Mouse (Mus musculus) heart, embryonic 14.5 days (tissue): ENCODE results near the gene Ddx55. TPM values are rescaled to one million over a fixed set of nuclear protein-coding genes. Genes with fewer than 3 reads are reported as not detected.

Source experiments
- ATAC-seq: fragments of 200-750 bp; cut with Nextera tagmentation; 2 replicates; pipeline ENCODE4 v1.8.0; 2017; ENCODE audit warnings: low read depth, moderate TSS enrichment; ENCODE audit not compliant: insufficient number of reproducible peaks, insufficient read depth, low FRiP score
- H3K27ac ChIP-seq, 2 experiments: fragments of 200-500 bp in 1 of 2; fragments of 300-500 bp in 1 of 2; sonication (generic) in 1 of 2; replicated peaks in 1 of 2; 2 replicates each; pipeline ENCODE4 v1.5.1; 2012 to 2014; ENCODE audit warnings: low read depth in 2 of 2, low read length in 2 of 2, control low read depth in 1 of 2, mild to moderate bottlenecking in 1 of 2, mixed read lengths in 1 of 2; ENCODE audit not compliant: control insufficient read depth in 1 of 2, insufficient read depth in 1 of 2
- H3K27me3 ChIP-seq: fragments of 300-500 bp; sonication (generic); 2 replicates; pipeline ENCODE4 v1.6.1; 2014; ENCODE audit warnings: mild to moderate bottlenecking, low read length, control low read depth; ENCODE audit not compliant: control insufficient read depth, insufficient read depth
- H3K36me3 ChIP-seq: fragments of 300-500 bp; sonication (generic); 2 replicates; pipeline ENCODE4 v1.6.1; 2014; ENCODE audit warnings: mild to moderate bottlenecking, control low read depth, low read length, mixed read lengths; ENCODE audit not compliant: control insufficient read depth, insufficient read depth
- H3K4me1 ChIP-seq, 2 experiments: fragments of 200-500 bp in 1 of 2; fragments of 300-500 bp in 1 of 2; sonication (generic) in 1 of 2; 2 replicates each; pipeline ENCODE4 v1.6.1; 2012 to 2014; ENCODE audit warnings: low read length in 2 of 2, control low read depth in 1 of 2, mixed read lengths in 1 of 2; ENCODE audit not compliant: control insufficient read depth in 2 of 2, insufficient read depth in 2 of 2
- H3K4me2 ChIP-seq: fragments of 300-500 bp; sonication (generic); 2 replicates; pipeline ENCODE4 v1.6.1; 2014; ENCODE audit warnings: mild to moderate bottlenecking, low read length
- H3K4me3 ChIP-seq, 2 experiments: fragments of 200-500 bp in 1 of 2; fragments of 300-500 bp in 1 of 2; sonication (generic) in 1 of 2; 2 replicates each; pipeline ENCODE4 v1.5.1; 2012 to 2014; ENCODE audit warnings: low read length in 2 of 2, mild to moderate bottlenecking in 2 of 2, control low read depth in 1 of 2, low read depth in 1 of 2, moderate library complexity in 1 of 2; ENCODE audit not compliant: control insufficient read depth in 1 of 2, insufficient read depth in 1 of 2
- H3K9ac ChIP-seq: fragments of 300-500 bp; sonication (generic); 2 replicates; pipeline ENCODE4 v1.6.1; 2014; ENCODE audit warnings: mild to moderate bottlenecking, low read length
- H3K9me3 ChIP-seq: fragments of 300-500 bp; sonication (generic); 2 replicates; pipeline ENCODE4 v1.6.1; 2016; ENCODE audit warnings: low read length, control low read depth; ENCODE audit not compliant: control insufficient read depth
- WGBS: fragments of 180-500 bp; shearing (Covaris S2); extraction: QIAGEN DNeasy Blood & Tissue Kit; methylation state at CpG from one replicate; pipeline ENCODE4 v1.1.7; 2014; 5-methylcytosine and 5-hydroxymethylcytosine counted together
- polyA plus RNA-seq: library from polyadenylated mRNA; unstranded; fragments of >200 nt; fragmentation: Nextera tagmentation; extraction: Ambion mirVana; gene quantifications from 2 replicates; pipeline ENCODE4 v1.2.1, GENCODE M21; 2014

The Ddx55 gene
- polyA plus RNA-seq, 1 experiment from 2014 or later: 6.5 TPM

- no peaks in the 10 kb centered on the region for H3K9me3 ChIP-seq
- H3K9ac ChIP-seq: no peak overlapping the region
- H3K4me3 ChIP-seq: no peak overlapping the region
- H3K27me3 ChIP-seq: no peaks in the 10 kb centered on the region
- WGBS: 76% methylated on average over 10 of the region's 10 CpGs
- H3K27ac ChIP-seq: no peak overlapping the region
- H3K36me3 ChIP-seq: no peaks in the 10 kb centered on the region
- no peaks in the 10 kb centered on the region for H3K4me1 ChIP-seq
- no peak for ATAC-seq
- H3K4me2 ChIP-seq: no peak overlapping the region
These were observed 66.0 kb downstream of the Ddx55 start for GRCm38 (mm10) chr5:124618711-124619110.

Other genes starting within 250 kb of the Ddx55 start
- gene Mphosph9, start 224.9 kb upstream of the Ddx55 start, polyA plus RNA-seq: 11.7 and 14.4 TPM in 2 replicates
- 14.3 and 15.5 TPM in 2 replicates for gene 2810006K23Rik, start 224.8 kb upstream of the Ddx55 start, polyA plus RNA-seq
- 133 and 135 TPM in 2 replicates for gene Cdk2ap1, start 189.8 kb upstream of the Ddx55 start, polyA plus RNA-seq
- 67.3 and 68.1 TPM in 2 replicates for gene Sbno1, start 126.9 kb upstream of the Ddx55 start, polyA plus RNA-seq
- gene Kmt5a, start 112.9 kb upstream of the Ddx55 start, polyA plus RNA-seq: 86.6 and 87.8 TPM in 2 replicates
- gene Rilpl2, start 74.5 kb upstream of the Ddx55 start, polyA plus RNA-seq: 14.0 and 17.1 TPM in 2 replicates
- gene Snrnp35, start 69.7 kb upstream of the Ddx55 start, polyA plus RNA-seq: 9.6 and 11.5 TPM in 2 replicates
- 27.2 and 28.3 TPM in 2 replicates for gene Rilpl1, start 21.5 kb upstream of the Ddx55 start, polyA plus RNA-seq
- 437 and 446 TPM in 2 replicates for gene Tmed2, start 12.2 kb upstream of the Ddx55 start, polyA plus RNA-seq
- 57.6 and 60.4 TPM in 2 replicates for gene Eif2b1, start 26.3 kb downstream of the Ddx55 start, polyA plus RNA-seq
- gene Gtf2h3, start 26.3 kb downstream of the Ddx55 start, polyA plus RNA-seq: 33.5 and 34.1 TPM in 2 replicates
- 32.4 and 35.9 TPM in 2 replicates for gene Atp6v0a2, start 75.7 kb downstream of the Ddx55 start, polyA plus RNA-seq
- gene Dnah10, start 172.2 kb downstream of the Ddx55 start, polyA plus RNA-seq: 0.03 and 0.04 TPM in 2 replicates